Mouse (Mus musculus) midbrain, embryonic 16.5 days (tissue): ENCODE measurements at regions not wholly inside any gene's neighbourhood (a gene's known extent, or its start where the extent isn't known, plus 50 kb on each side); places are given as distances from the start of the nearest gene placed in this dataset.

Experiments
- ATAC-seq: fragments of 200-750 bp; cut with Nextera tagmentation; 2 replicates; pipeline ENCODE4 v1.8.0; 2017; ENCODE audit warnings: moderate TSS enrichment
- H3K27ac ChIP-seq: fragments of 300-500 bp; sonication (generic); 2 replicates; pipeline ENCODE4 v1.5.1; 2014; ENCODE audit warnings: mild to moderate bottlenecking, low read length, mixed read lengths
- H3K27me3 ChIP-seq: fragments of 300-500 bp; sonication (generic); 2 replicates; pipeline ENCODE4 v1.6.1; 2014; ENCODE audit warnings: low read depth, low read length, mixed read lengths; ENCODE audit not compliant: control insufficient read depth, insufficient read depth
- H3K36me3 ChIP-seq: fragments of 300-500 bp; sonication (generic); 2 replicates; pipeline ENCODE4 v1.6.1; 2014; ENCODE audit warnings: mild to moderate bottlenecking, low read length, moderate library complexity, mixed read lengths; ENCODE audit not compliant: control insufficient read depth, insufficient read depth
- H3K4me1 ChIP-seq: fragments of 300-500 bp; sonication (generic); 2 replicates; pipeline ENCODE4 v1.6.1; 2014; ENCODE audit warnings: mild to moderate bottlenecking, low read length, mixed read lengths; ENCODE audit not compliant: control insufficient read depth, insufficient read depth
- H3K4me2 ChIP-seq: fragments of 300-500 bp; sonication (generic); 2 replicates; pipeline ENCODE4 v1.6.1; 2014; ENCODE audit warnings: mild to moderate bottlenecking, low read length, mixed read lengths
- H3K4me3 ChIP-seq: fragments of 300-500 bp; sonication (generic); 2 replicates; pipeline ENCODE4 v1.5.1; 2014; ENCODE audit warnings: low read depth, mild to moderate bottlenecking, low read length, moderate library complexity, mixed read lengths
- H3K9ac ChIP-seq: fragments of 300-500 bp; sonication (generic); 2 replicates; pipeline ENCODE4 v1.6.1; 2014; ENCODE audit warnings: low read depth, low read length, mixed read lengths
- H3K9me3 ChIP-seq: fragments of 300-500 bp; sonication (generic); replicated peaks from 2 replicates; pipeline ENCODE4 v1.6.1; 2014; ENCODE audit warnings: mild to moderate bottlenecking, low read length, mixed read lengths; ENCODE audit not compliant: control insufficient read depth, poor library complexity, severe bottlenecking
- WGBS: fragments of 180-500 bp; shearing (Covaris S2); extraction: QIAGEN DNeasy Blood & Tissue Kit; methylation state at CpG from one replicate; pipeline ENCODE4 v1.1.7; 2014; 5-methylcytosine and 5-hydroxymethylcytosine counted together

DNA sequence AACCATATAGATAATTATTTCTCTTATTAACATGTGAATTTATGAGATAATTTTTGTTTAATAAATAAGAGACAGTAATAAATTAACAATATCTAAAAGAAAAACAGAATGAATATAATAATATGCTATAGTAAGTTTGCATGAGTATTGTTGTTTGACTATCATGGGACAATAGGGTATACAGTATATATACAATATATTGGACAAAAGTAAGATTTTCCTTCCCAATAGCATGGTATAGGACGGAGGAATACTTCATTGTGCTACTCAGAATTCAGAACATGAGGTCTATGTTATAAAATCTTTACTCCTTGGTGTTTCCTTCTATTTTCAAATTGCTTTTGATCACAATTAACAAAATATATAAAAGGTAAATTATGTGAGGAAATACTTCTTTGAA, 771.0 kb upstream of the Pcdh20 start:
- Histone ChIP-seq H3K4me2 (no peak overlapping the region), H3K4me1 (no peaks in the 10 kb centered on the region), H3K4me3 (no peak overlapping the region), H3K9ac (no peak overlapping the region), H3K27ac (no peak overlapping the region), H3K27me3 (no peaks in the 10 kb centered on the region), H3K36me3 (no peaks in the 10 kb centered on the region), H3K9me3 (no peaks in the 10 kb centered on the region)
- WGBS, result 91% methylated on average over 1 of the region's 1 CpGs
- ATAC-seq, result no peak

DNA sequence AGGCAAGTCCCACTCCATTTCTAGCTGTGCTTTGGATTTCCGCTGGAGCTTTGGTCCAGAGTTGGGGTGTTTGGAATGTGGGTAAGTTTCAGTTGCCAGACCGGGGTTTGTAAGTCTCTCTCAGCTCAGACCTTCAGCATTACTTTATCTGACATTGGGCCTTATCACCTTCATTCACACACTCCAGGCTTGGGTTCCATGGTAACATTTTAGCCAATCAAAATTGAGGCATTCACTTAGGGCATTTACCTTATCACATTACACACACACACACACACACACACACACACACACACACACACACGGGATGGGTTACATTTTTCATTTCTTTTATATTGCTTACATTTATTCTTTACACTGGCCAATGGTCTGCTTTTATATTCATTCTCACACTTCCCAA, 765.3 kb upstream of the Pcdh20 start:
- H3K9ac ChIP-seq, result no peak overlapping the region
- H3K4me1 ChIP-seq, result no peaks in the 10 kb centered on the region
- H3K27ac ChIP-seq, result no peak overlapping the region
- 91% methylated on average over 3 of the region's 3 CpGs for WGBS
- ATAC-seq, result no peak
- H3K4me3 ChIP-seq, result no peak overlapping the region
- H3K9me3 ChIP-seq, result no peaks in the 10 kb centered on the region
- no peak overlapping the region for H3K4me2 ChIP-seq
- no peaks in the 10 kb centered on the region for H3K27me3 ChIP-seq
- H3K36me3 ChIP-seq, result no peaks in the 10 kb centered on the region

GRCm38 (mm10) chr14:89230482-89230881, 759.3 kb upstream of the Pcdh20 start:
- no peak for ATAC-seq
- H3K4me2 ChIP-seq, result peak overlapping the region; percentile 38
- H3K9me3 ChIP-seq, result no peaks in the 10 kb centered on the region
- H3K27me3 ChIP-seq, result no peaks in the 10 kb centered on the region
- H3K4me3 ChIP-seq, result no peak overlapping the region; the same call in 1 of the 2 replicates
- no peak overlapping the region for H3K27ac ChIP-seq
- 34% methylated on average over 8 of the region's 8 CpGs for WGBS
- H3K4me1 ChIP-seq, result no peaks in the 10 kb centered on the region
- H3K9ac ChIP-seq, result no peak overlapping the region
- no peaks in the 10 kb centered on the region for H3K36me3 ChIP-seq

DNA sequence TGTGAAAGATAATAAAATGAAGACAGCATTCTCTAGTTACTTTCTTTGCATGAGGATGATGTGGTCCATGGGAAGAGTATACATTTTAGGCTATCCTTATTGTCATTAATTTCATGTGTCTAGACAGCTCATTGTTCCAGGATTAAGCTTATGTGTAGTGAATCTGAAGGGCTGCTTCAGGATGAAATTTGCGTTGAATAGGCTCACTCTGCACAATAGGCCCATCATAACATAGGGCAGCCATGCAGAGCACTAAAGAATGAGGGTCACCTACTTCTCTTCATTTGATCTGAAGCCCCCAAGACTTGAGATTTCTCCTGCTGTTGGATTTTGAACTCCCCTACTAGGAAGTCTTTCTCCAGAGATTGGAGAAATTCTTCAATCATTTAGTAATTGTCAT, 746.2 kb upstream of the Pcdh20 start:
- H3K9me3 ChIP-seq, result no peaks in the 10 kb centered on the region
- WGBS, result 15% methylated on average over 1 of the region's 1 CpGs
- ATAC-seq, result no peak
- H3K27me3 ChIP-seq, result no peaks in the 10 kb centered on the region
- no peak overlapping the region for H3K4me2 ChIP-seq
- no peaks in the 10 kb centered on the region for H3K4me1 ChIP-seq
- H3K4me3 ChIP-seq, result no peak overlapping the region
- H3K27ac ChIP-seq, result no peak overlapping the region
- no peak overlapping the region for H3K9ac ChIP-seq
- H3K36me3 ChIP-seq, result no peaks in the 10 kb centered on the region

GRCm38 (mm10) chr14:89181386-89181979, 710.3 kb upstream of the Pcdh20 start:
- H3K27me3 ChIP-seq, result no peaks in the 10 kb centered on the region
- no peak for ATAC-seq

DNA sequence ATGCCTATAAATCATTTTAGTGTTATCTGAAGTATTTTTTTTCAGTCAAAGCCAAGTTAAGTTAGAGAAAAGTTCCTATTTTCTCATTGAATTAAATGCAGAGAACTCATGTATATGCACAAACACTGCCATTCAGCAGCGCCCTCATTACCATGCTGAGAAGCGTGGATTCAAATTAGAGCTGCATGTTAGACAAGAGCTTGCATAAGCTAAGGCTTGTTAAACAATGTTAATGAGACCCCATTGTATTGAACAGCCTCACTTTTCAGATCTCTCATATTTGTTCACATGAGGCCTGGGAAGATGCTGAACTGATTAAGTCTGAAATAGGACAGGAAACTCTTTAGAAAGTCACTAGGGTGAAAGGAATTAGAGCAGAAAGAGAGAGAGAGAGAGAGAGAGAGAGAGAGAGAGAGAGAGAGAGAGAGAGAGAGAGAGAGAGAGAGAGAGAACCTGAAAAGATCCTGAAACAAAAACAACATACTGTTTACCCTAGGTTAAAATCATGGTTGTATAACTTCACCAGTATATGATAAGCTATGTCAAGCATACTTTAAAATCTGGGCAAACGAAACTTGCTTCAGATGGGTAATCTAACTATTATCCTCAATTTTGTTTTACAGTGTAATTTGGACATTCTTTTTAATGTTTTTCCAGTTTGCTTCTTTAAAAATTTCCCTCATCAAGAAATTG, 671.9 kb upstream of the Pcdh20 start:
- no peak overlapping the region for H3K27ac ChIP-seq
- 40% methylated on average over 3 of the region's 3 CpGs for WGBS
- no peak overlapping the region for H3K4me3 ChIP-seq
- H3K27me3 ChIP-seq, result no peaks in the 10 kb centered on the region
- no peak overlapping the region for H3K9ac ChIP-seq
- H3K9me3 ChIP-seq, result no peaks in the 10 kb centered on the region; the same call in 1 of the 2 replicates
- H3K4me1 ChIP-seq, result no peaks in the 10 kb centered on the region
- H3K4me2 ChIP-seq, result no peak overlapping the region
- no peak for ATAC-seq
- H3K36me3 ChIP-seq, result no peaks in the 10 kb centered on the region

More at GRCm38 (mm10) chr14:89181386-89181979, 710.3 kb upstream of the Pcdh20 start:
- Histone ChIP-seq H3K4me2 (no peak overlapping the region), H3K9ac (no peak overlapping the region), H3K9me3 (no peaks in the 10 kb centered on the region), H3K4me1 (no peaks in the 10 kb centered on the region), H3K27ac (no peak overlapping the region), H3K36me3 (no peaks in the 10 kb centered on the region), H3K4me3 (no peak overlapping the region)
- 12% methylated on average over 2 of the region's 2 CpGs for WGBS

DNA sequence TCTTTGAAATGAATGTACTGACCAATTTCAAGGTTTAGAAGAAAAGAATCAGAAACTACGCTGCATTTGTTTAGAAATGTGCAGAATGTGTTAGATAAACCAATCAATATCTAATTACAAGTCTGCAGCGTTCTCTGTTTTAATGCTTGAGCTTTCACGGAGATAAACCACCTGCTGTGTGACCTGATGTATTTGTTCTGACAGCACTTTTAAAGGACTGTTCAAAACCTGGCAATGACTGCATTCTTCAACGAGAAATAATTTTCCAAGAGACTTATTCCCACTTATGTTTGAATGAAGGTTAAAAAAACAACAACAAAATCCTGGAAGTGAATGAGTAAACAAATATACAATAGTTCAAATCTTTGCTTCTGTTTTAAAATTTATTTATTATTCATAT, 628.1 kb upstream of the Pcdh20 start:
- Histone ChIP-seq H3K27ac (no peak overlapping the region), H3K9me3 (no peaks in the 10 kb centered on the region), H3K4me2 (no peak overlapping the region), H3K36me3 (no peaks in the 10 kb centered on the region), H3K4me1 (no peaks in the 10 kb centered on the region), H3K27me3 (no peaks in the 10 kb centered on the region), H3K4me3 (no peak overlapping the region), H3K9ac (no peak overlapping the region)
- no peak for ATAC-seq
- 19% methylated on average over 4 of the region's 4 CpGs for WGBS

GRCm38 (mm10) chr14:89089661-89090060, 618.5 kb upstream of the Pcdh20 start:
- H3K9me3 ChIP-seq, result no peaks in the 10 kb centered on the region
- H3K4me1 ChIP-seq, result no peaks in the 10 kb centered on the region
- no peak overlapping the region for H3K9ac ChIP-seq
- no peak for ATAC-seq
- WGBS, result 77% methylated on average over 1 of the region's 1 CpGs
- H3K27me3 ChIP-seq, result no peaks in the 10 kb centered on the region
- H3K36me3 ChIP-seq, result no peaks in the 10 kb centered on the region
- no peak overlapping the region for H3K4me3 ChIP-seq
- H3K4me2 ChIP-seq, result no peak overlapping the region
- no peak overlapping the region for H3K27ac ChIP-seq

GRCm38 (mm10) chr14:89076014-89076413, 604.8 kb upstream of the Pcdh20 start:
- no peaks in the 10 kb centered on the region for H3K9me3 ChIP-seq
- WGBS, result 96% methylated on average over 1 of the region's 1 CpGs

More at GRCm38 (mm10) chr14:89076014-89076413, 604.8 kb upstream of the Pcdh20 start:
- H3K27me3 ChIP-seq, result no peaks in the 10 kb centered on the region
- no peak overlapping the region for H3K4me2 ChIP-seq
- H3K4me1 ChIP-seq, result no peaks in the 10 kb centered on the region
- no peak overlapping the region for H3K4me3 ChIP-seq
- no peak overlapping the region for H3K9ac ChIP-seq
- H3K27ac ChIP-seq, result no peak overlapping the region
- ATAC-seq, result no peak
- H3K36me3 ChIP-seq, result no peaks in the 10 kb centered on the region
